Mouse (Mus musculus) lung, postnatal 4 days (tissue): ENCODE data around the gene Wdr37.
A peak's percentile ranks its signal among the peaks of the same experiment; 100 is the strongest.
"Not testable (repeated sequence)": the region's sequence is repeated elsewhere in the genome, so short reads cannot be mapped to it uniquely, and the experiment has no call there.

ENCODE experiments used
- DNase-seq, 2 experiments: peaks; one replicate each; pipeline ENCODE4 v3.0.0; 2021

Wdr37 gene

GRCm38 (mm10) chr13:8871314-8871962, at the start of gene Wdr37:
Gene Wdr37 (minus strand): TSS chr13:8871909.
- DNase-seq = no peak

- not testable (repeated sequence) for DNase-seq
These were observed 42.2 kb upstream of the Wdr37 start for GRCm38 (mm10) chr13:8913890-8914289.

GRCm38 (mm10) chr13:8905986-8906385, 34.3 kb upstream of the Wdr37 start:
- DNase-seq = not testable (repeated sequence)

GRCm38 (mm10) chr13:8888603-8889002, 16.9 kb upstream of the Wdr37 start:
- DNase-seq = no peak

GRCm38 (mm10) chr13:8886185-8886560, 14.5 kb upstream of the Wdr37 start:
- DNase-seq = no peak

GRCm38 (mm10) chr13:8885445-8886184, 13.9 kb upstream of the Wdr37 start, which contains the start of gene Idi1:
Gene Idi1 (plus strand): TSS chr13:8885501.
- peak; percentile 96 to 97 for DNase-seq

GRCm38 (mm10) chr13:8883870-8884269, 12.2 kb upstream of the Wdr37 start:
- DNase-seq = not testable (repeated sequence)

GRCm38 (mm10) chr13:8881611-8882010, 9.9 kb upstream of the Wdr37 start:
- no peak for DNase-seq

- DNase-seq = no peak
These were observed 2.1 kb upstream of the Wdr37 start for GRCm38 (mm10) chr13:8873776-8874175.

GRCm38 (mm10) chr13:8870510-8871313, 997 bp downstream of the Wdr37 start:
- peak; percentile 92 to 94 for DNase-seq

- no peak for DNase-seq
These were observed 1.6 kb downstream of the Wdr37 start for GRCm38 (mm10) chr13:8870160-8870509.

GRCm38 (mm10) chr13:8869578-8870157, 2.0 kb downstream of the Wdr37 start:
- no peak for DNase-seq

GRCm38 (mm10) chr13:8866612-8867011, 5.1 kb downstream of the Wdr37 start:
- DNase-seq = peak; percentile 17 to 28

- DNase-seq = no peak
These were observed 6.7 kb downstream of the Wdr37 start for GRCm38 (mm10) chr13:8864990-8865389.

GRCm38 (mm10) chr13:8860861-8861260, 10.8 kb downstream of the Wdr37 start:
- no peak for DNase-seq

- no peak for DNase-seq
These were observed 13.3 kb downstream of the Wdr37 start for GRCm38 (mm10) chr13:8858453-8858852.

- DNase-seq = no peak
These were observed 16.9 kb downstream of the Wdr37 start for GRCm38 (mm10) chr13:8854769-8855168.

GRCm38 (mm10) chr13:8853424-8853823, 18.3 kb downstream of the Wdr37 start:
- DNase-seq = no peak

- no peak for DNase-seq
These were observed 22.4 kb downstream of the Wdr37 start for GRCm38 (mm10) chr13:8849311-8849710.

- no peak for DNase-seq
These were observed 24.0 kb downstream of the Wdr37 start for GRCm38 (mm10) chr13:8847702-8848101.

- DNase-seq = no peak
These were observed 29.4 kb downstream of the Wdr37 start for GRCm38 (mm10) chr13:8842273-8842672.

- not testable (repeated sequence) for DNase-seq
These were observed 29.9 kb downstream of the Wdr37 start for GRCm38 (mm10) chr13:8841846-8842245.

- no peak for DNase-seq
These were observed 30.8 kb downstream of the Wdr37 start for GRCm38 (mm10) chr13:8840941-8841340.
